Mouse (Mus musculus): ENCODE data around the gene Six3. TPM values are rescaled to one million over a fixed set of nuclear protein-coding genes. Genes with fewer than 3 reads are reported as not detected.

Gene Six3
- polyA plus RNA-seq, 1 experiment = not detected

- Histone ChIP-seq H3K27ac (replicated peaks; ENCODE audit: low read depth, low read length) (no peak overlapping the region), H3K4me3 (ENCODE audit: insufficient read depth, low read depth, low read length) (no peak overlapping the region), H3K4me1 (ENCODE audit: control insufficient read depth, insufficient read depth, insufficient read length, low read length) (no peaks in the 10 kb centered on the region)
These were observed 5.1 kb downstream of the Six3 start for GRCm38 (mm10) chr17:85618359-85619112.

DNA sequence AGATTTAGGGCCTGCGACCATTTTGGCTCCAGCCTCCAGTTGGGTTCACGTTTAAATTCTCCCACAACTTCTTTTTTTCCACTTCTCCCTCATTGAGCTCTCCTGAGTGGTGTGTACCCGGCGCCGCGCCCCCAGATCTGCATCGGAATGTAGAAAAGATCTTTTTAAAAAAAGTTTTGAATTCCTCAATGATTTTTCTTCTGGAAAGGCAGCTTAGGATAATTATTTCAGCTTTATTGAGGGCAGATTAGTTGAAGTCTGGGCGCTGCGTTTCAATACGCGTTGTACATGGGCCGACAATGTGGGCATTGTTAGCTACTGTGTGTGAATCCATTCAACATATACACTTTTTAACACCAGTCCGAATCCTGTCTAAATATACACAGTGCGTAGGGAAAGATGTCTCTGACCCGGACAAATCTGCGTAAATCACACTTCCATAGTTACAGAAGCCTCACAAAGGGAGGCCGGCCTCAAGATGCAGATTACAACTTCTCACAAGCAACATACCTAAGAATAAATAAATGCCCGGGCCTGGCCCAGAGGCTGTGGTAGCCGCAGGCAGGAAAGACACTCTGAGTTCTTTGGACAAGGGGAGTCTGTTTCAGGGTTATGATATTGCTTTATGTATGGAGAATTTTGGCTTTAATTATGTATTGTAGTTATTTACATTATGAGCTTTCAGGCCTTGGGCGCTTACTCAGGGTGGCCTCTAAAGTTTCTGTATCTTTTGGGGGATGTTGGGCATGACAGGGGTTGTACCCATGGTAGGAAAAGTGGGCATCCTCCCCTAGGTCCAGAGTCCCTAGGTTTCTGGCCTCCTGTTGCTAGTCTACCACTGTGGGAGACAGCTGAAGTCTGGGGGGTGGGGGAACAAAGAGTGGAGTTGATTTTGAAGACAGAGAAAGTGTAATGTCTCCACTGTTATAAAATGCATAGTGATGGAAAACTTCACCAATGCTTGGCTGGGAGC is 6.0 kb downstream of the Six3 start:
- H3K4me1 ChIP-seq (ENCODE audit: control insufficient read depth, insufficient read depth, insufficient read length, low read length) = no peaks in the 10 kb centered on the region
- H3K27ac ChIP-seq (replicated peaks; ENCODE audit: low read depth, low read length) = no peak overlapping the region
- H3K4me3 ChIP-seq (ENCODE audit: insufficient read depth, low read depth, low read length) = no peak overlapping the region

DNA sequence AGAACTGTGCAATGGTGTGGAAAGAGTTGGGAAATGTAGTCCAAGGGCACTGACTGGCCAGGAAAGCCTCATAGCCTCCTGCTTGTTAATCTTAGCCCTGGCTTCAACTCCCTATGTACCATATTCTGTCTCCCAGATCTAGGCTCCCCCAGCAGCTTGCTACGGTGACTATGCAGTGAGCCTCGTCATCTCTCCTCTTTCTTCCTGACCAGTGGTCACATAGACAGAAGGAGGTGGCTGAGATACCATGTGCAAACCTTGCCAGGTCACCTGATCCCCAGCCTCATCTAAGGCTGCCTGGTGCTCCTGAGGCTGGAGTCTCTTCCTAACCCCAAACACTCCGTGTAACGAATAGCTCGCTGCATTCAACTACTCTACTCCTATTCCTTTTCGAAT is 6.7 kb downstream of the Six3 start:
- Histone ChIP-seq H3K4me1 (ENCODE audit: control insufficient read depth, insufficient read depth, insufficient read length, low read length) (no peaks in the 10 kb centered on the region), H3K27ac (replicated peaks; ENCODE audit: low read depth, low read length) (no peak overlapping the region), H3K4me3 (ENCODE audit: insufficient read depth, low read depth, low read length) (no peak overlapping the region)

GRCm38 (mm10) chr17:85620680-85621504 is 7.5 kb downstream of the Six3 start:
- H3K4me1 ChIP-seq (ENCODE audit: control insufficient read depth, insufficient read depth, insufficient read length, low read length) = no peaks in the 10 kb centered on the region
- no peak overlapping the region; the same call in 1 of the 2 replicates for H3K4me3 ChIP-seq (ENCODE audit: insufficient read depth, low read depth, low read length)
- no peak overlapping the region for H3K27ac ChIP-seq (replicated peaks; ENCODE audit: low read depth, low read length)

GRCm38 (mm10) chr17:85621505-85622310 is 8.3 kb downstream of the Six3 start:
- Histone ChIP-seq H3K4me3 (ENCODE audit: insufficient read depth, low read depth, low read length) (no peak overlapping the region), H3K27ac (replicated peaks; ENCODE audit: low read depth, low read length) (no peak overlapping the region), H3K4me1 (ENCODE audit: control insufficient read depth, insufficient read depth, insufficient read length, low read length) (no peaks in the 10 kb centered on the region)

- Histone ChIP-seq H3K27ac (replicated peaks; ENCODE audit: low read depth, low read length) (no peak overlapping the region), H3K4me1 (ENCODE audit: control insufficient read depth, insufficient read depth, insufficient read length, low read length) (no peaks in the 10 kb centered on the region), H3K4me3 (ENCODE audit: insufficient read depth, low read depth, low read length) (no peak overlapping the region)
These were observed 9.2 kb downstream of the Six3 start for GRCm38 (mm10) chr17:85622493-85623157.

DNA sequence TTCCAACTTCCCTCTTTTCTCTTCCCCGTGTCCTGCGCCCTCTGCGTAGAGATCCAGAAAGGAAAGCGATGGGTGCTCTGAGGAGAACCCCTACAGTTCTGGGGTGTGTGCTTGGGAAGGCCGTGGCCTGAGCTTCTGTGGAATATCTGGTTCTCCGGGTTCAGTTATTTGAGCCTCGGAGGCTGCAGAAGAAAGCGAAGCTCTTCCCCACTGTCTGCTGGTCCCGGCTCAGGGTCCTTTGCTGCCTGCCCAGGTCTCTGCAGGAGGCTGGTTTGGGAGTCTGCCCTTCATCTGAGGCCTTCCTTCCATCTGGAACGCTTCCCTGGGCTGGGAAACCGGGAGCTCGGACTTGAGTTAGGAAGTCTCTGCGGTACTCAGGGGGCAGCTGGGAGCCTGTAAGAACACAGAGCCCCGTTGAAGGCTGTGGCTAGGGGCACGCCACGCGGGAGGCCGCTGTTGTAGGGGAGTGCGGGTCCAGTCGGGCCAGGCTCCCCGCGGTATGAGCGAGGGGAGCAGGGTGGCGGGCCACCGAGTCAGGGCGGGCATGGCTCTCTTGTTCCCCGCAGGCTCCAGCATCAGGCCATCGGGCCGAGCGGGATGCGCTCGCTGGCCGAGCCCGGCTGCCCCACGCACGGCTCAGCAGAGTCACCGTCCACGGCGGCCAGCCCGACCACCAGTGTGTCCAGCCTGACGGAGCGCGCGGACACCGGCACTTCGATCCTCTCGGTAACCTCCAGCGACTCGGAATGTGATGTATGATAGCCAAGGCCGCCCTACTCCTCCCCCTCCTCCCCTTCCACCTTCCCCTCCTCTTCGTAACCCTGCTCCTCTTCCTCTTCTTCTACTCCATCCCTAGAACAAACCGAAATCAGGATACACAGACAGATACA is 10.0 kb downstream of the Six3 start:
- H3K4me1 ChIP-seq (ENCODE audit: control insufficient read depth, insufficient read depth, insufficient read length, low read length) = no peaks in the 10 kb centered on the region
- no peak overlapping the region for H3K4me3 ChIP-seq (ENCODE audit: insufficient read depth, low read depth, low read length)
- no peak overlapping the region for H3K27ac ChIP-seq (replicated peaks; ENCODE audit: low read depth, low read length)

- Histone ChIP-seq H3K4me1 (ENCODE audit: control insufficient read depth, insufficient read depth, insufficient read length, low read length) (no peaks in the 10 kb centered on the region), H3K4me3 (ENCODE audit: insufficient read depth, low read depth, low read length) (no peak overlapping the region), H3K27ac (replicated peaks; ENCODE audit: low read depth, low read length) (no peak overlapping the region)
These were observed 10.6 kb downstream of the Six3 start for GRCm38 (mm10) chr17:85624051-85624420.

GRCm38 (mm10) chr17:85624981-85625940 is 11.9 kb downstream of the Six3 start:
- no peaks in the 10 kb centered on the region for H3K4me1 ChIP-seq (ENCODE audit: control insufficient read depth, insufficient read depth, insufficient read length, low read length)
- no peak overlapping the region for H3K4me3 ChIP-seq (ENCODE audit: insufficient read depth, low read depth, low read length)

DNA sequence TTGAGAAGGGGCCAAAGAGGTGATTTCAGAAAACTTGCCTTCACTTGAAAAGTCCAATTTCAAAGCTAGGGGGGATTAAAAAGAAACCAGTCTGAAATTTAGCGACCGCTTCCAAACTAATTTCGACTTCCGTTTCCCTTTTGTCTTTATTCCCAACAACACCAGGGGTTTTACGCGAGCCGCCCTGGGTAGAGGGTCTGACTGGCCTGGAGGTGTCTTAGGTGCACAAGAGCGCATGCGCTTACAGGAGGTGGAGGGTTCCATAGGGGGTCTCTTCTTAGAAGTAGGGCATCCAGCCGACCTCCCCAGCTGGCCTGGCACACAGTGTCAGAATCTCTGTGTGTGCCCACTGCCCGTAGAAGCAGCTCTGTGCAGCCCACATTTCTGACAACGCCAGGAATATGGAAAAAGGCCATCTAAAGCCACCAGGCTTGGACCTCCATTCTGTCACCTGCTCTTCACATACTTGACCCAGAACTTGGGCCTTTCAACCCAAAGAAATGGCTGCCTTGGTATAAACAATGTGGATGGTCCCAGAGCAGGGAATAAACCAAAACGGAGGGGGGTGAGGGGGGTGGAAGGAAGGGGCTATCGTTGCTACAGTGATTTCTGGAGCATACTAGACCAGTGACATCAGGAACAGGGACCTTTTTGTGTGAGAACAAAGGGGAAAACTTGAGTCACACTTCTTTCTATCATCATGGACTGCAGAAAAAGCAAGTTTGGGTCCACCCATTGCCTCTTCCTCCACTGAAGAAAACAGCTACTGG is 12.9 kb downstream of the Six3 start:
- H3K4me1 ChIP-seq (ENCODE audit: control insufficient read depth, insufficient read depth, insufficient read length, low read length) = no peaks in the 10 kb centered on the region
- H3K27ac ChIP-seq (replicated peaks; ENCODE audit: low read depth, low read length) = no peak overlapping the region
- H3K4me3 ChIP-seq (ENCODE audit: insufficient read depth, low read depth, low read length) = no peak overlapping the region

More at GRCm38 (mm10) chr17:85624981-85625940, 11.9 kb downstream of the Six3 start:
- no peak overlapping the region for H3K27ac ChIP-seq (replicated peaks; ENCODE audit: low read depth, low read length)

GRCm38 (mm10) chr17:85627751-85628150 is 14.3 kb downstream of the Six3 start:
- Histone ChIP-seq H3K4me1 (ENCODE audit: control insufficient read depth, insufficient read depth, insufficient read length, low read length) (no peaks in the 10 kb centered on the region), H3K27ac (replicated peaks; ENCODE audit: low read depth, low read length) (no peak overlapping the region), H3K4me3 (ENCODE audit: insufficient read depth, low read depth, low read length) (no peak overlapping the region)

DNA sequence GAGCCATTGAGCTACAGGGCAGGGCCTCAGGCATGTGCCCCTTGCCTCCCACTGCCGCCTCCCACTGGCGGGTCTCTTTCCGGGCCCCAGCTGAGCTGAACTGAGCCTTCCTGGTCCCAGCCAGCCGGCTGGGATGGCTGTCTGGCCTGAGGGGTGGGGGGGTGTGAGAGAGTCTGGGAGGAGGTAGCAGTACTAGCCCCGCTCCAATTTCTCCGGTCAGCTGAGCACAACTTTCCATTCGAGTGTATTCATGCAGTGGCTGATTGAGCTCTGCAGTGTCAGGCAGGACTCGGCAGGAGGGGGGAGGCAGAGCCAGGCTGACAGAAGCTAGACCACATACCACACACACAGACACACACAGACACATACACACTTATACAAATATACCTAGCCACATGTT is 15.4 kb downstream of the Six3 start:
- H3K4me1 ChIP-seq (ENCODE audit: control insufficient read depth, insufficient read depth, insufficient read length, low read length) = no peaks in the 10 kb centered on the region
- no peak overlapping the region for H3K4me3 ChIP-seq (ENCODE audit: insufficient read depth, low read depth, low read length)
- no peak overlapping the region for H3K27ac ChIP-seq (replicated peaks; ENCODE audit: low read depth, low read length)

All from brown adipose tissue, adult 24 weeks (tissue).